ENCODE assay signal across 13 mouse cellular contexts in genomic region chr9:47894096-47894495, GRCm38 (mm10).
DNase-seq lines count a peak whose midpoint lies in the region; ATAC-seq and TF ChIP-seq lines count a peak whose summit lies in the region.
"Had no signal": no experiment of that assay in that cellular context is flagged by ENCODE, and none has a peak within 500 bp of the region (broad histone marks: within the 10 kb centered on the region; RNA-seq: fewer than 3 reads in every experiment).

No protein-coding gene starts in this region.

- intact Hi-C loops in left cerebral cortex, postnatal 10 days (cut with DNase I): no loop called here

- no peak overlapping the region for H3K4me3 ChIP-seq in kidney, postnatal 0 days (replicated peaks; ENCODE audit: low read depth, low read length)
- H3K4me3 ChIP-seq: forebrain, embryonic 15.5 days had no signal

- no peak overlapping the region for H3K9ac ChIP-seq in kidney, postnatal 0 days (ENCODE audit: low read depth, low read length)
- H3K9ac ChIP-seq: forebrain, embryonic 15.5 days had no signal

- no peaks in the 10 kb centered on the region for H3K36me3 ChIP-seq in kidney, postnatal 0 days (ENCODE audit: insufficient read depth, low read length)
- H3K36me3 ChIP-seq: forebrain, embryonic 15.5 days had no signal

- no peak for TF ChIP-seq CTCF in kidney, postnatal 0 days (IDR thresholded peaks at IDR 0.05; ENCODE audit: low read depth)
- no peak for TF ChIP-seq CTCF in Patski (IDR thresholded peaks at IDR 0.05)

- in situ Hi-C loops in Patski (cut with MboI; ENCODE audit: low pct_unique_long_range_greater_than_20kb): no loop called here

- POLR2A ChIA-PET in Patski (lab: Charles Lee): no interaction called here

- WGBS in kidney, postnatal 0 days: 9% methylated on average over 5 of the region's 5 CpGs

- no peaks in the 10 kb centered on the region for H3K9me3 ChIP-seq in kidney, postnatal 0 days (replicated peaks; ENCODE audit: low read length)
- H3K9me3 ChIP-seq: forebrain, embryonic 15.5 days had no signal

- ATAC-seq in kidney, postnatal 0 days (replicated peaks; ENCODE audit: low FRiP score, low read depth): peak; percentile 81; the same call in 1 of the 2 replicates
- ATAC-seq in Patski: peak; percentile 41
- ATAC-seq: forebrain, embryonic 15.5 days had no signal

- CTCF ChIA-PET in Patski (lab: Charles Lee): no interaction called here

- H3K27ac ChIP-seq in kidney, postnatal 0 days: no peak overlapping the region
- H3K27ac ChIP-seq: forebrain, embryonic 15.5 days had no signal

- peak; percentile 87 for DNase-seq in kidney, postnatal 0 days (ENCODE audit: low spot score)
- DNase-seq in kidney, postnatal 36 days: no peak
- no peak for DNase-seq in Patski (ENCODE audit: low read depth, low spot score)
- peak; percentile 62 for DNase-seq in embryo, embryonic 10.5 days (ENCODE audit: low spot score)
- peak; percentile 67 for DNase-seq in mesoderm, embryonic 11.5 days (ENCODE audit: low read depth, low spot score)
- DNase-seq in right cerebral cortex, postnatal 14 days: no peak
- no peak for DNase-seq in left cerebral cortex, postnatal 10 days (ENCODE audit: extremely low spot score in 1 of 2, low spot score in 2 of 2)
- no peak for DNase-seq in ovary, postnatal 10 days (ENCODE audit: low spot score)
- DNase-seq: adrenal gland, adult 2 months; cerebellum, adult 2 months; heart, postnatal 10 days; right cerebral cortex, postnatal 4 days had no signal

- H3K27me3 ChIP-seq in kidney, postnatal 0 days (ENCODE audit: insufficient read depth, low read length): no peaks in the 10 kb centered on the region
- H3K27me3 ChIP-seq in Patski: peaks cover 15% of the 10 kb centered on the region

- peaks cover 9% of the 10 kb centered on the region; the same call in 1 of the 2 replicates for H3K4me1 ChIP-seq in kidney, postnatal 0 days (replicated peaks; ENCODE audit: insufficient read depth, low read length)
- H3K4me1 ChIP-seq: forebrain, embryonic 15.5 days had no signal

- H3K4me2 ChIP-seq in kidney, postnatal 0 days (ENCODE audit: low read length): no peak overlapping the region
- H3K4me2 ChIP-seq: forebrain, embryonic 15.5 days had no signal

Comparison
In these comparisons a context has a peak if more than half of its experiments do, and no peak if none do; other contexts are left out.
1. DNase-seq: peak in kidney, postnatal 0 days (single experiment), embryo, embryonic 10.5 days (single experiment) and mesoderm, embryonic 11.5 days (single experiment); none in kidney, postnatal 36 days (0 of 2), Patski (single experiment), right cerebral cortex, postnatal 14 days (single experiment), left cerebral cortex, postnatal 10 days (0 of 2) and ovary, postnatal 10 days (single experiment).